Mouse (Mus musculus) ES-Bruce4 (cell line): ENCODE results near the gene Pdia3. TPM values are rescaled to one million over a fixed set of nuclear protein-coding genes. Genes with fewer than 3 reads are reported as not detected.
A peak's percentile ranks its signal among the peaks of the same experiment; 100 is the strongest.
"Not testable (repeated sequence)": the region's sequence is repeated elsewhere in the genome, so short reads cannot be mapped to it uniquely, and the experiment has no call there.

Experiments
- H3K27ac ChIP-seq: 2 replicates; pipeline ENCODE4 v1.5.1; 2012; ENCODE audit warnings: low read length, inconsistent platforms; ENCODE audit not compliant: insufficient read depth
- H3K27me3 ChIP-seq: 2 replicates; pipeline ENCODE4 v1.6.1; 2012; ENCODE audit warnings: mild to moderate bottlenecking, low read length, inconsistent platforms; ENCODE audit not compliant: control insufficient read depth, poor library complexity, insufficient read depth, severe bottlenecking
- H3K36me3 ChIP-seq: 2 replicates; pipeline ENCODE4 v1.6.1; 2012; ENCODE audit warnings: inconsistent platforms, mild to moderate bottlenecking, low read length, moderate library complexity; ENCODE audit not compliant: control insufficient read depth, poor library complexity, insufficient read depth, severe bottlenecking
- H3K4me1 ChIP-seq: one replicate; pipeline ENCODE4 v1.8.1; 2011; ENCODE audit warnings: low read length; ENCODE audit not compliant: control insufficient read depth, insufficient read depth
- H3K4me3 ChIP-seq: 2 replicates; pipeline ENCODE4 v1.5.1; 2011; ENCODE audit warnings: low read depth, mild to moderate bottlenecking, low read length
- H3K9ac ChIP-seq: 2 replicates; pipeline ENCODE4 v1.6.1; 2012; ENCODE audit warnings: low read depth, mild to moderate bottlenecking, inconsistent platforms; ENCODE audit not compliant: poor library complexity, severe bottlenecking
- H3K9me3 ChIP-seq: replicated peaks from 2 replicates; pipeline ENCODE4 v1.6.1; 2012; ENCODE audit warnings: mild to moderate bottlenecking, low read length, inconsistent platforms; ENCODE audit not compliant: control insufficient read depth, poor library complexity, insufficient read depth, severe bottlenecking
- CTCF ChIP-seq: IDR thresholded peaks from one replicate; pipeline ENCODE4 v1.8.1; 2011; ENCODE audit warnings: low read depth, low read length
- EP300 ChIP-seq: IDR thresholded peaks from 2 replicates; pipeline ENCODE4 v1.6.1; 2011; ENCODE audit warnings: low read depth, low read length; ENCODE audit not compliant: insufficient read depth
- POLR2A ChIP-seq: IDR thresholded peaks from one replicate; pipeline ENCODE4 v1.8.1; 2011; ENCODE audit warnings: low read length; ENCODE audit not compliant: insufficient read depth
- polyA plus RNA-seq: library from polyadenylated mRNA; stranded (reverse); fragments of >200 nt; gene quantifications from 2 replicates; pipeline ENCODE4 v1.2.4, GENCODE M21; 2011; ENCODE audit warnings: low read depth; ENCODE audit not compliant: missing spikeins, insufficient read depth, insufficient read length

Pdia3 gene
- 486 and 515 TPM in 2 replicates for polyA plus RNA-seq

- Histone ChIP-seq H3K4me3 (peak within 1 kb of the TSS; percentile 100), H3K27ac (peak within 1 kb of the TSS; percentile 88), H3K36me3 (peaks cover 28% of the 10 kb centered on the region), H3K9ac (peak within 1 kb of the TSS; percentile 96), H3K4me1 (no peaks in the 10 kb centered on the region), H3K9me3 (no peaks in the 10 kb centered on the region), H3K27me3 (no peaks in the 10 kb centered on the region)
- TF ChIP-seq EP300 (0 out of 2 replicates have a peak, but pooled peaks have one; percentile 43), POLR2A (peak; percentile 76), CTCF (no peak)
Observed at GRCm38 (mm10) chr2:121413387-121414042, at the start of gene Pdia3, which contains the start of gene Catsper2. Pdia3 (plus strand) TSS chr2:121413775. Catsper2 (minus strand) TSS chr2:121413792.

DNA sequence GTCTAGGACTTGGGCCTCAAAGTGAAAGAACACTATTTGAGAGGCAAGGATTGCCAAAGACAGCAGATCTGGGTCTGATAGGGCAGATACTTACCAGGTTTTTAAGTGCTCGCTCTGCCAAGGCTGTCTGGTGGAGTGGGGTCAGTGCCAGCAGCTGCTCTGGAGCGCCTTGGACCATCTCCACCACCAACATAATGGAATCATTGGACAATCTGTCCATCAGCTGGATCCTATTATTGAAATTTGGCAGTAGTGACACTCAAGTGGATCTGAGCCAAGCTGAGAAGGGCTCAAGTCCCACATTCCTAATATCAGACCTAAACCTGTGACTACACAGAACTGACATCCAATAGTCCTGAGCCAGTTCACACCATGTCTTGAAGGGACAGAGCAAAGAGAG lies 44.7 kb upstream of the Pdia3 start:
- Histone ChIP-seq H3K27ac (no peak overlapping the region), H3K27me3 (no peaks in the 10 kb centered on the region), H3K9me3 (no peaks in the 10 kb centered on the region), H3K36me3 (no peaks in the 10 kb centered on the region), H3K4me3 (no peak overlapping the region), H3K4me1 (no peaks in the 10 kb centered on the region), H3K9ac (no peak overlapping the region)
- TF ChIP-seq POLR2A = no peak
- TF ChIP-seq CTCF = no peak
- no peak for TF ChIP-seq EP300

- TF ChIP-seq EP300 (no peak), POLR2A (no peak), CTCF (no peak)
- Histone ChIP-seq H3K27ac (no peak overlapping the region), H3K4me3 (no peak overlapping the region), H3K27me3 (no peaks in the 10 kb centered on the region), H3K36me3 (no peaks in the 10 kb centered on the region), H3K9ac (no peak overlapping the region), H3K4me1 (no peaks in the 10 kb centered on the region), H3K9me3 (no peaks in the 10 kb centered on the region)
Observed at GRCm38 (mm10) chr2:121370921-121371320, 42.7 kb upstream of the Pdia3 start.

- H3K4me1 ChIP-seq = no peaks in the 10 kb centered on the region
- H3K27me3 ChIP-seq = no peaks in the 10 kb centered on the region
- H3K27ac ChIP-seq = no peak overlapping the region
- H3K4me3 ChIP-seq = no peak overlapping the region
- no peak overlapping the region for H3K9ac ChIP-seq
- no peaks in the 10 kb centered on the region for H3K36me3 ChIP-seq
- TF ChIP-seq EP300 = no peak
- no peak for TF ChIP-seq CTCF
- no peak for TF ChIP-seq POLR2A
- no peaks in the 10 kb centered on the region for H3K9me3 ChIP-seq
Observed at GRCm38 (mm10) chr2:121372266-121372665, 41.3 kb upstream of the Pdia3 start.

DNA sequence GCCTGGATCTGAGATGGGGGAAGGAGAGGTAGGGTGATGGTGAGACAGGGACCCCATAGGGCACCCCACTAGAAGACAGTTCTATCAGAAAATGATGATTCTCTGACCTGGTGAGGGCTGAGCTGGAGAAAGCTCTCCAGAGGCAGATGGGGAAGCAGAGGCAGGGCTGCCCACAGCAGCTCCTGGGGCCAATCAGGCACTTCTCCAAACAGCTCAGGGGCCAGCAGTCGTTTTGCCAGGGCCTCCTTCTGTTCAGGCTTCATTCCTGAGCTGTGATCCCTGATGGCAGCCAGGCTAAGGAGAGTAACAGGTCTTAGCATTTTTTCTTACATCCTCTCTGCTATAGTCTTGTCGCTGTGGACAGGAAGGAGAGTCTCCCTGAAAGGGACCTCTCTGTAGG lies 38.8 kb upstream of the Pdia3 start:
- no peaks in the 10 kb centered on the region for H3K27me3 ChIP-seq
- no peaks in the 10 kb centered on the region for H3K36me3 ChIP-seq
- H3K9ac ChIP-seq = no peak overlapping the region

GRCm38 (mm10) chr2:121386961-121387575 lies 26.5 kb upstream of the Pdia3 start, which contains the start of gene Strc:
Strc (minus strand) TSS chr2:121387168.
- not testable (repeated sequence) for H3K36me3 ChIP-seq, H3K4me3 ChIP-seq, H3K4me1 ChIP-seq

More for the DNA sequence above, 38.8 kb upstream of the Pdia3 start:
- TF ChIP-seq EP300 (no peak), POLR2A (no peak)
- Histone ChIP-seq H3K4me3 (no peak overlapping the region), H3K27ac (no peak overlapping the region), H3K9me3 (no peaks in the 10 kb centered on the region), H3K4me1 (no peaks in the 10 kb centered on the region)

More at GRCm38 (mm10) chr2:121386961-121387575, 26.5 kb upstream of the Pdia3 start, which contains the start of gene Strc:
- not testable (repeated sequence) for H3K9ac ChIP-seq, H3K27ac ChIP-seq, H3K27me3 ChIP-seq, H3K9me3 ChIP-seq
